Mouse (Mus musculus) thymus, postnatal 10 days (tissue): ENCODE data around the gene Trdmt1.

Experiments used
- DNase-seq, 2 experiments: peaks; one replicate each; pipeline ENCODE4 v3.0.0; 2021; ENCODE audit warnings: low spot score in 2 of 2

The Trdmt1 gene

GRCm38 (mm10) chr2:13557145-13558030 lies 12.9 kb upstream of the Trdmt1 start:
- DNase-seq: no peak

- no peak for DNase-seq
Observed at GRCm38 (mm10) chr2:13556239-13556638, 11.8 kb upstream of the Trdmt1 start.

- DNase-seq: no peak
Observed at GRCm38 (mm10) chr2:13553966-13554365, 9.5 kb upstream of the Trdmt1 start.

GRCm38 (mm10) chr2:13548749-13549148 lies 4.3 kb upstream of the Trdmt1 start:
- DNase-seq: no peak

GRCm38 (mm10) chr2:13543519-13544124 lies 846 bp downstream of the Trdmt1 start:
- DNase-seq: no peak

GRCm38 (mm10) chr2:13539860-13540259 lies 4.6 kb downstream of the Trdmt1 start:
- DNase-seq: no peak

GRCm38 (mm10) chr2:13538704-13539377 lies 5.6 kb downstream of the Trdmt1 start:
- DNase-seq: no peak

GRCm38 (mm10) chr2:13538258-13538657 lies 6.2 kb downstream of the Trdmt1 start:
- DNase-seq: no peak

- peak; percentile 23 to 67 for DNase-seq
Observed at GRCm38 (mm10) chr2:13537733-13538132, 6.7 kb downstream of the Trdmt1 start.

- DNase-seq: no peak
Observed at GRCm38 (mm10) chr2:13536747-13537146, 7.7 kb downstream of the Trdmt1 start.

GRCm38 (mm10) chr2:13530639-13531038 lies 13.8 kb downstream of the Trdmt1 start:
- no peak for DNase-seq

- no peak for DNase-seq
Observed at GRCm38 (mm10) chr2:13529253-13529933, 15.1 kb downstream of the Trdmt1 start.

GRCm38 (mm10) chr2:13527531-13527930 lies 16.9 kb downstream of the Trdmt1 start:
- DNase-seq: no peak

- DNase-seq: no peak
Observed at GRCm38 (mm10) chr2:13527125-13527524, 17.3 kb downstream of the Trdmt1 start.

- no peak for DNase-seq
Observed at GRCm38 (mm10) chr2:13526205-13526604, 18.3 kb downstream of the Trdmt1 start.

- no peak for DNase-seq
Observed at GRCm38 (mm10) chr2:13523540-13524456, 20.7 kb downstream of the Trdmt1 start.

- DNase-seq: no peak
Observed at GRCm38 (mm10) chr2:13522106-13522505, 22.4 kb downstream of the Trdmt1 start.

- DNase-seq: no peak
Observed at GRCm38 (mm10) chr2:13514949-13515348, 29.5 kb downstream of the Trdmt1 start.

- DNase-seq: no peak
Observed at GRCm38 (mm10) chr2:13502717-13503116, 41.8 kb downstream of the Trdmt1 start.

GRCm38 (mm10) chr2:13501553-13501952 lies 42.9 kb downstream of the Trdmt1 start:
- no peak for DNase-seq
